Mouse (Mus musculus): ENCODE data around the gene Fth1. TPM values are rescaled to one million over a fixed set of nuclear protein-coding genes. Genes with fewer than 3 reads are reported as not detected.

Gene Fth1
- polyA plus RNA-seq, 1 experiment = 606 TPM

GRCm38 (mm10) chr19:9945800-9946564 is 34.4 kb upstream of the Fth1 start:
- Histone ChIP-seq H3K4me1 (ENCODE audit: control insufficient read depth, insufficient read depth, low read length) (peaks cover 1% of the 10 kb centered on the region), H3K9ac (ENCODE audit: low read depth, poor library complexity, severe bottlenecking) (no peak overlapping the region), H3K9me3 (replicated peaks; ENCODE audit: control insufficient read depth, insufficient read depth, low read length, poor library complexity, severe bottlenecking) (no peaks in the 10 kb centered on the region; the same call in 1 of the 2 replicates), H3K4me3 (ENCODE audit: low read depth, low read length) (no peak overlapping the region), H3K36me3 (ENCODE audit: control insufficient read depth, insufficient read depth, low read length, poor library complexity, severe bottlenecking) (no peaks in the 10 kb centered on the region), H3K27ac (ENCODE audit: insufficient read depth, low read length) (no peak overlapping the region), H3K27me3 (ENCODE audit: control insufficient read depth, insufficient read depth, low read length, poor library complexity, severe bottlenecking) (no peaks in the 10 kb centered on the region)
- no peak for TF ChIP-seq CTCF (IDR thresholded peaks at IDR 0.05; ENCODE audit: low read depth, low read length)
- no peak for TF ChIP-seq EP300 (IDR thresholded peaks at IDR 0.05; ENCODE audit: insufficient read depth, low read depth, low read length)
- no peak for TF ChIP-seq POLR2A (IDR thresholded peaks at IDR 0.05; ENCODE audit: insufficient read depth, low read length)

GRCm38 (mm10) chr19:9946986-9947385 is 33.4 kb upstream of the Fth1 start:
- no peak overlapping the region for H3K27ac ChIP-seq (ENCODE audit: insufficient read depth, low read length)
- H3K4me1 ChIP-seq (ENCODE audit: control insufficient read depth, insufficient read depth, low read length) = peaks cover 1% of the 10 kb centered on the region
- no peak overlapping the region for H3K4me3 ChIP-seq (ENCODE audit: low read depth, low read length)
- H3K9me3 ChIP-seq (replicated peaks; ENCODE audit: control insufficient read depth, insufficient read depth, low read length, poor library complexity, severe bottlenecking) = no peaks in the 10 kb centered on the region; the same call in 1 of the 2 replicates
- no peaks in the 10 kb centered on the region for H3K27me3 ChIP-seq (ENCODE audit: control insufficient read depth, insufficient read depth, low read length, poor library complexity, severe bottlenecking)
- no peak overlapping the region for H3K9ac ChIP-seq (ENCODE audit: low read depth, poor library complexity, severe bottlenecking)
- no peaks in the 10 kb centered on the region for H3K36me3 ChIP-seq (ENCODE audit: control insufficient read depth, insufficient read depth, low read length, poor library complexity, severe bottlenecking)
- TF ChIP-seq CTCF (IDR thresholded peaks at IDR 0.05; ENCODE audit: low read depth, low read length) = no peak
- no peak for TF ChIP-seq POLR2A (IDR thresholded peaks at IDR 0.05; ENCODE audit: insufficient read depth, low read length)
- no peak for TF ChIP-seq EP300 (IDR thresholded peaks at IDR 0.05; ENCODE audit: insufficient read depth, low read depth, low read length)

GRCm38 (mm10) chr19:9952390-9952789 is 28.0 kb upstream of the Fth1 start:
- H3K27me3 ChIP-seq (ENCODE audit: control insufficient read depth, insufficient read depth, low read length, poor library complexity, severe bottlenecking) = no peaks in the 10 kb centered on the region
- TF ChIP-seq CTCF (IDR thresholded peaks at IDR 0.05; ENCODE audit: low read depth, low read length) = no peak
- TF ChIP-seq POLR2A (IDR thresholded peaks at IDR 0.05; ENCODE audit: insufficient read depth, low read length) = no peak
- TF ChIP-seq EP300 (IDR thresholded peaks at IDR 0.05; ENCODE audit: insufficient read depth, low read depth, low read length) = no peak
- no peaks in the 10 kb centered on the region for H3K4me1 ChIP-seq (ENCODE audit: control insufficient read depth, insufficient read depth, low read length)

GRCm38 (mm10) chr19:9952912-9953311 is 27.5 kb upstream of the Fth1 start:
- Histone ChIP-seq H3K4me1 (ENCODE audit: control insufficient read depth, insufficient read depth, low read length) (no peaks in the 10 kb centered on the region), H3K4me3 (ENCODE audit: low read depth, low read length) (no peak overlapping the region), H3K9ac (ENCODE audit: low read depth, poor library complexity, severe bottlenecking) (no peak overlapping the region), H3K36me3 (ENCODE audit: control insufficient read depth, insufficient read depth, low read length, poor library complexity, severe bottlenecking) (no peaks in the 10 kb centered on the region), H3K9me3 (replicated peaks; ENCODE audit: control insufficient read depth, insufficient read depth, low read length, poor library complexity, severe bottlenecking) (no peaks in the 10 kb centered on the region; the same call in 1 of the 2 replicates), H3K27me3 (ENCODE audit: control insufficient read depth, insufficient read depth, low read length, poor library complexity, severe bottlenecking) (no peaks in the 10 kb centered on the region), H3K27ac (ENCODE audit: insufficient read depth, low read length) (no peak overlapping the region)
- TF ChIP-seq POLR2A (IDR thresholded peaks at IDR 0.05; ENCODE audit: insufficient read depth, low read length) (no peak), EP300 (IDR thresholded peaks at IDR 0.05; ENCODE audit: insufficient read depth, low read depth, low read length) (no peak), CTCF (IDR thresholded peaks at IDR 0.05; ENCODE audit: low read depth, low read length) (no peak)

More at GRCm38 (mm10) chr19:9952390-9952789, 28.0 kb upstream of the Fth1 start:
- H3K9me3 ChIP-seq (replicated peaks; ENCODE audit: control insufficient read depth, insufficient read depth, low read length, poor library complexity, severe bottlenecking) = no peaks in the 10 kb centered on the region; the same call in 1 of the 2 replicates
- no peak overlapping the region for H3K27ac ChIP-seq (ENCODE audit: insufficient read depth, low read length)
- no peak overlapping the region for H3K9ac ChIP-seq (ENCODE audit: low read depth, poor library complexity, severe bottlenecking)
- no peak overlapping the region for H3K4me3 ChIP-seq (ENCODE audit: low read depth, low read length)
- no peaks in the 10 kb centered on the region for H3K36me3 ChIP-seq (ENCODE audit: control insufficient read depth, insufficient read depth, low read length, poor library complexity, severe bottlenecking)

- TF ChIP-seq EP300 (IDR thresholded peaks at IDR 0.05; ENCODE audit: insufficient read depth, low read depth, low read length) (no peak), POLR2A (IDR thresholded peaks at IDR 0.05; ENCODE audit: insufficient read depth, low read length) (no peak), CTCF (IDR thresholded peaks at IDR 0.05; ENCODE audit: low read depth, low read length) (no peak)
- H3K9ac ChIP-seq (ENCODE audit: low read depth, poor library complexity, severe bottlenecking) = no peak overlapping the region
- no peak overlapping the region for H3K27ac ChIP-seq (ENCODE audit: insufficient read depth, low read length)
- H3K9me3 ChIP-seq (replicated peaks; ENCODE audit: control insufficient read depth, insufficient read depth, low read length, poor library complexity, severe bottlenecking) = no peaks in the 10 kb centered on the region; the same call in 1 of the 2 replicates
- no peak overlapping the region for H3K4me3 ChIP-seq (ENCODE audit: low read depth, low read length)
- no peaks in the 10 kb centered on the region for H3K36me3 ChIP-seq (ENCODE audit: control insufficient read depth, insufficient read depth, low read length, poor library complexity, severe bottlenecking)
- H3K27me3 ChIP-seq (ENCODE audit: control insufficient read depth, insufficient read depth, low read length, poor library complexity, severe bottlenecking) = no peaks in the 10 kb centered on the region
- no peaks in the 10 kb centered on the region for H3K4me1 ChIP-seq (ENCODE audit: control insufficient read depth, insufficient read depth, low read length)
Observed at GRCm38 (mm10) chr19:9954055-9954810, 26.2 kb upstream of the Fth1 start.

Measured in ES-Bruce4 (cell line).